Mouse (Mus musculus) ovary, adult 18-20 months (tissue): ENCODE data around the gene Gal3st1.
"Not testable (repeated sequence)": the region's sequence is repeated elsewhere in the genome, so short reads cannot be mapped to it uniquely, and the experiment has no call there.

Experiments used
- DNase-seq: peaks from one replicate; pipeline ENCODE4 v3.0.0; 2022; ENCODE audit warnings: low spot score, mixed read lengths

Gal3st1 gene

GRCm38 (mm10) chr11:3982275-3983209, 894 bp upstream of the Gal3st1 start:
- no peak for DNase-seq

- no peak for DNase-seq
Measured at GRCm38 (mm10) chr11:3983863-3984745, 668 bp downstream of the Gal3st1 start.

GRCm38 (mm10) chr11:3989748-3990147, 6.3 kb downstream of the Gal3st1 start:
- no peak for DNase-seq

- DNase-seq, result no peak
Measured at GRCm38 (mm10) chr11:3993132-3993531, 9.7 kb downstream of the Gal3st1 start.

- DNase-seq, result no peak
Measured at GRCm38 (mm10) chr11:3993914-3994313, 10.5 kb downstream of the Gal3st1 start.

GRCm38 (mm10) chr11:3995511-3995910, 12.1 kb downstream of the Gal3st1 start:
- no peak for DNase-seq

GRCm38 (mm10) chr11:3996840-3997239, 13.4 kb downstream of the Gal3st1 start:
- DNase-seq, result no peak

GRCm38 (mm10) chr11:3997978-3998720, 14.7 kb downstream of the Gal3st1 start:
- no peak for DNase-seq

- no peak for DNase-seq
Measured at GRCm38 (mm10) chr11:3999547-3999946, 16.1 kb downstream of the Gal3st1 start.

GRCm38 (mm10) chr11:4001603-4002002, 18.2 kb downstream of the Gal3st1 start:
- DNase-seq, result no peak

GRCm38 (mm10) chr11:4005220-4005805, 21.9 kb downstream of the Gal3st1 start:
- DNase-seq, result no peak

- DNase-seq, result no peak
Measured at GRCm38 (mm10) chr11:4006462-4006861, 23.0 kb downstream of the Gal3st1 start.

- DNase-seq, result no peak
Measured at GRCm38 (mm10) chr11:4012616-4013015, 29.2 kb downstream of the Gal3st1 start.

- not testable (repeated sequence) for DNase-seq
Measured at GRCm38 (mm10) chr11:4015796-4016195, 32.4 kb downstream of the Gal3st1 start.

GRCm38 (mm10) chr11:4022111-4022510, 38.7 kb downstream of the Gal3st1 start:
- not testable (repeated sequence) for DNase-seq

GRCm38 (mm10) chr11:4023321-4023720, 39.9 kb downstream of the Gal3st1 start:
- no peak for DNase-seq

- no peak for DNase-seq
Measured at GRCm38 (mm10) chr11:4027066-4027465, 43.6 kb downstream of the Gal3st1 start.

- DNase-seq, result no peak
Measured at GRCm38 (mm10) chr11:4027561-4028334, 44.3 kb downstream of the Gal3st1 start.

GRCm38 (mm10) chr11:4029343-4029742, 45.9 kb downstream of the Gal3st1 start:
- DNase-seq, result no peak

GRCm38 (mm10) chr11:4031126-4031941, 47.9 kb downstream of the Gal3st1 start, which contains the start of gene Sec14l4:
Gene Sec14l4, plus strand, starts transcription at chr11:4031462.
- DNase-seq, result no peak
